Mouse (Mus musculus) adrenal gland, postnatal 14 days (tissue): Measurements from ENCODE around the gene Gm3415. TPM values are rescaled to one million over a fixed set of nuclear protein-coding genes. Genes with fewer than 3 reads are reported as not detected.
"Not testable (repeated sequence)": the region's sequence is repeated elsewhere in the genome, so short reads cannot be mapped to it uniquely, and the experiment has no call there.

Source experiments
- DNase-seq: peaks from one replicate; pipeline ENCODE4 v3.0.0; 2021; ENCODE audit warnings: mixed read lengths
- long read RNA-seq, 2 experiments: library from polyadenylated mRNA; stranded (forward); transcript quantifications; one replicate each; pipeline ENCODE4 v2.0.0; 2021
- total RNA-seq: library from RNA; stranded (reverse); gene quantifications from 2 replicates; pipeline ENCODE4 v1.2.3, GENCODE M21; 2021

Gene Gm3415
- not detected in 2 replicates for total RNA-seq
- long read RNA-seq, experiment 1 = 0 reads
- long read RNA-seq, experiment 2 = 0 reads

- not testable (repeated sequence) for DNase-seq
Measured at GRCm38 (mm10) chr5:146555836-146556235, at the start of gene Gm3415. TSS of gene Gm3415 (plus strand) at chr5:146556136.

- DNase-seq = not testable (repeated sequence)
Measured at GRCm38 (mm10) chr5:146513823-146514222, 42.1 kb upstream of the Gm3415 start, which contains the start of gene Gm3402. TSS of gene Gm3402 (plus strand) at chr5:146514123.

- not testable (repeated sequence) for DNase-seq
Measured at GRCm38 (mm10) chr5:146525501-146525900, 30.4 kb upstream of the Gm3415 start, which contains the start of gene Gm3404. TSS of gene Gm3404 (plus strand) at chr5:146525801.

DNA sequence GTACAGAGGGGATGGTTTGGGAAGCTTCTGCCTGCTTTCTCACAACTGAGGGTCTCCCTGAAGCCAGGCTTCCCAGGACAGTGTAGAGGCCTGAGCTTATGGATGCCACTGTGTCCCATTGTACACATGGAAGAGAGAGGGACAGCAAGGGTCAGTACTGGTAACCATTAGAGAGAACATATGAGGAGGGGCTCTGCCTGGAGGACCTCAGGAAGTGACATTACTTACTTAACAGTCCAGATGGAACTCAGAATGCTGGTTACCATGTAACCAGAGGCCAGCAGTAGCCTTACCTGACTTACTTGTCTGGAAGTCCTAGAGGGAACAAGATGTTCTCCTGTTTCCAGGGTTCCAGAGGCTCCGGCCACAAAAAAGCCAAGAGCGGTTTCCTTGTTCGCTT is 18.6 kb upstream of the Gm3415 start, which contains the start of gene Gm3409:
TSS of gene Gm3409 (plus strand) at position 301 of the 400 bp plus-strand sequence.
- not testable (repeated sequence) for DNase-seq

DNA sequence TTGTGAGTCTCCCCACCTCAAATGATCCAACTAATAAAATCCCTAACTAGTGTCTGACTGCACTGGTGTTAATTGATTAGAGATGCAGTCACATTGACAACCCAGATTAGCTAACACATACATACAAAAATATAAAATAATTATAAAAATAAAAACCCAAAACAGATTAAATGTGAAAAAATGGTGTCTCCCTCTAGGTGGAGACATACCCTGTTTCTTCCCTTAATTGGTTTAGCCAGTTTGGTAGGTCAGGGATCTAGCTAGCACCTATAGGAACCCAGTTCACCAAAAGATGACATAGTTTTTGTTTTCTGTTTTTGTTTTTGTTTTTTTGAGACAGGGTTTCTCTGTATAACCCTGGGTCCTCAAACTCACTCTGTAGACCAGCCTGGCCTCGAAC is 8.3 kb downstream of the Gm3415 start:
- no peak for DNase-seq

DNA sequence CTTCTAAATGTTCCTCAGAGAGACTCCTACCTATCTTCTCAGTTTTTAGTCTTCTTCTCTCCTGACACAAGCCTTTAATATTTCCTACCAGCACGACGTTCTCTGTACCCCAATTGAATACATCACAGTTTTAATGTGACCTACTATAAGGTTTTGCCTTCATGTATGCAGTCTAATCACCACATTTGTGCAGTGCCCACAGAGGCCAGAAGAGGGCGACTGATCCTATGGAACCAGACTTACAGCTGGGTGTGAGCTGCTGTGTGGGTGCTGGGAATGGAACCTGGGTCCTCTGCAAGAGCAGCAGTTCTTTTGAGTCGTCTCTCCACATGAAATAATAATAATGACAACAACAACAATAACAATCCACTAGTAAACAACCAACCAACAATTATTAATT is 11.1 kb downstream of the Gm3415 start:
- DNase-seq = no peak

DNA sequence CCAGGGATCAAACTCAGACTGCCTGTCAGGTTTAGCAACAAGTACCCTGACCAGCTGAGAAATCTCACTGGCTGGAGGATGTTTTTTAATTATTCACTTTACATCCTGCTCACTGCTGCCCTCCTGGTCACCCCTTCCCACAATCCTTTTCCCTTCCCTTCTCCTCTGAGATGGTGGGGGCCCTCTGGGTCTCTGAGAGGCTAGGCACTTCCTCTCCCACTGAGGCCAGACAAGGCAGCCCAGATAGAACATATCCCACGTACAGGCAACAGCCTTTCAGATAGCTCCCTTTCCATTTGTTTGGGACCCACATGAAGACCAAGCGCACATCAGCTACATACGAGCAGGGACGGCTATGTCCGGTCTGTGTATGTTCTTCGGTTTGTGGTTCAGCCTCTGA is 14.2 kb downstream of the Gm3415 start:
- DNase-seq = not testable (repeated sequence)

DNA sequence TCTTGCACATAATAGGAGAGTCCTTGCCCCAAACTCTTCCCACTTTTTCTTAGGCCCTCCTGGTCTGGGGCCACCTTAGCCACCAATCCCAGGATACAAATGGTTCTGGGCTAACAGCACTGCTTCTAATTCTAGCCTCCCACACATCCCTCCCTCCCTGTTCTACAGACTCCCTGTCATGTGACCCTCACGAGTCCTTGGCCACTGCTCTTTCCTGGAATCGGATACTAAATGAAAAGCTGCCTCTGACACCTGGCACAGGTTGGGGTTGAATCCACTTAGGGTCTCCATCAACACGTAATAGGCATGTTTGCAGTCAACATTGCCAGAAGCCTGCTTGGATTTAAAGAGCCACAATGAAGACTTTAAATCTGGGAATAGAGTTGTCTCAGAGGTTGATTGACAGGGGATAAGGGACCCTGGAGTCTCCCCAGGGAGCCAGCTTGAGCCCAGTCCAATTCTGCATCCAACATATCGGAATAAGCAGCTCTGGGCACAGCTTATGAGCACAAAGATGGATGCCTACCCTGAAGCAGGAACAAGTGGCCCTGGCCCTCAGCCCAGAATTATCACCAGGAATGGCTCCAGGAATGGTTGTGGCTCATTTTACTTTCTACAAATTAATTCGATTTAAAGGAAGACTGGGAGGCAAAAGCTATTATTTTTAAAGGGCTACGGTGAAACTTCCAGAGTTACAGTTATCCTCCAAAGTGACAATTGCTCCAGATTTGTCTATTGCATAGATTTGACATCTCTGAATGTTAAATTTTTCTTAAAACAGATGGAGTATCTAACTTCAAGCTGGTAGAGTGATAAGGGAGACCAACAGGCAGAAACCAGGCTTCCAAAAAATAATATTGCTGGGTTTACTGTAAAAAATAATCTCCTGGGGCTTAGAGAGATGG is 16.1 kb downstream of the Gm3415 start:
- DNase-seq = not testable (repeated sequence)

DNA sequence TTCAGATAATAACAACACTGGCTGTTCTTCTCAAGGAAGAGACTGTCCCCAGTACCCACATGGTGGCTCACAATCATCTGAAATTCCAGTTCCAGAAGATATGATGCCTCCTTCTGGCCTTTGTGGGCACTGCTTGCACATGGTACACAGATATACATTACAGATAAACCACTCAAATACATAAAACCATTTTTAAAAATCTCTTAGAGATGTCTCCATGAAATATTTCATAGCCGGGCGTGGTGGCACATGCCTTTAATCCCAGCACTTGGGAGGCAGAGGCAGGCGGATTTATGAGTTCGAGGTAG is 16.8 kb downstream of the Gm3415 start:
- not testable (repeated sequence) for DNase-seq

- no peak for DNase-seq
Measured at GRCm38 (mm10) chr5:146576668-146577067, 20.7 kb downstream of the Gm3415 start.

GRCm38 (mm10) chr5:146584156-146584477 is 28.2 kb downstream of the Gm3415 start:
- DNase-seq = no peak

DNA sequence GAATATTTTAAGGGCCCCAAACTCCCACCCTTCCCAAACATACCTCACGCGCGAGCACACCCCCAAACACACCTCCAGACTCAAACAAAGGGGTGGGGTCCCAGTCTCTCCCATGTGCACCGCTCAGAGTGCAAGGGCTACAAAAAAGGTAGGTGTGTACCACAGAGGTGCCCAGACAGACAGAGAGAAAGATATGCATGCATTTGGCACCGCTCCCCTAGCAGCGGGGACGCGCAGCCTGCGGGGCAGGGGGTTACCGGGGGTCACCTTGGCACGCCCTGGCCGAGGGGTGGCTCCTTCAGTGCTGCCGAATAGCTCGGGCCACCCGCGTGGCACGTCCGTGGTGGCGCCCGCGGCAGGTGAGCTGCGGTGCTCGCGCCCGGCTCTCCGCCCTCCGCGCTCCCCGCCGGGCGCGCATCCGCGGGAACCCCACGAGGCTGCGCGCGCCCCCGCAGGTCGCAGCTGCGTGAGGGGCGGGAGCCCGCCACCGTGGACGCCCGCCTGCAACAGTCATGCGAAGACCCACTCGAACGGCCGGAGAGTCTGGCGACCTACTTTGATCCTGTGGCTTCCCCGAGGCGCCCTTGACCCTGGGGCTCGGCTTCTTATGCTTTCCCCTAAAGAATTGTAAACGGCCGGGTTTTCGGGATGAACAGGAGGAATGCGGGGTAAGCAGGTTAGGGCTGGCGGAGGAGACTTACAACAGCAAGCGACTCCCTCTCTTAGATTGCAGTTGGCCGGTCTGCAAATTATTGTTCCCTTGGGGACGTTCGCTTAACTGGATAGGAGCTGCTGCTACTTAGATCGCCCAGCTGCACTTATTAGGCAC is 28.8 kb downstream of the Gm3415 start, which contains the start of gene Gpr12:
TSS of gene Gpr12 (minus strand) at position 762 of the 829 bp plus-strand sequence.
- DNase-seq = peak; percentile 23

DNA sequence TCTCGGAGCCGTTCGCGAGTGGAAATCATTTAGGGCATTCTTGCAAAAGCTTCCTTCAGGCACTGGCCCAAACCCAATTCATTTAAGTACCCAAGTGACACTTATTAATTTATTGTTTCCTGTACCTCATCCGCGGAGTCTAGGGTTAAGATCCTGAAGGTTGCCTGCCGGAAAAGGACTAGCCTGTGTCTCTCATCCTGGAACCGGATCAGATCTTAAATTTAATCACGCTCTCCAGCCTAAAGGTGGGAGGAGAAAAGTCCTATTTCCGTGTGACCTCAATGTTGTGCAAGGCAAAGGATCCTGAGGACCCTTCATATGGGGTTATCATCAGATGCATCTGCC is 29.3 kb downstream of the Gm3415 start:
- DNase-seq = no peak

GRCm38 (mm10) chr5:146586357-146587070 is 30.6 kb downstream of the Gm3415 start:
- no peak for DNase-seq

GRCm38 (mm10) chr5:146590987-146591386 is 35.1 kb downstream of the Gm3415 start:
- DNase-seq = peak; percentile 11

GRCm38 (mm10) chr5:146591636-146592035 is 35.7 kb downstream of the Gm3415 start:
- DNase-seq = no peak

DNA sequence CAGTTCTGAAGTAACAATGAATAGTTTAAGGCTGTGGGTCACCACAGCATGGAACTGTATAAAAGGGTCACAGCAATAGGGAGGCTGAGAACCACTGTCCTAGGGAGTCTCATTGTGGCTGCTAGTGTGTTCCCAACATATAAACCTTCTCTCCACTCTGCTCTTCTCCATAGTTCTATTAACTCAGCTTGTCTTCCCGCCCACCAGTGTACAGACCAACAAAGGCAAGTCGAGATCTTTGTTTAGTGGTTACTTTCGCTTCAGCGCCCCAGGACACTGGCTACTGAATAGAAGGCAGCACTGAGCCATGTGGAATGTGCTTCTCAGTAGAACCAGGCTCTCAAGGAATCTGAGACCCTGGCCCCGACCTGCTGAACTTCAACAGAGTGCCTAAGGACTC is 36.6 kb downstream of the Gm3415 start:
- DNase-seq = no peak

- DNase-seq = no peak
Measured at GRCm38 (mm10) chr5:146596612-146597502, 40.9 kb downstream of the Gm3415 start.

DNA sequence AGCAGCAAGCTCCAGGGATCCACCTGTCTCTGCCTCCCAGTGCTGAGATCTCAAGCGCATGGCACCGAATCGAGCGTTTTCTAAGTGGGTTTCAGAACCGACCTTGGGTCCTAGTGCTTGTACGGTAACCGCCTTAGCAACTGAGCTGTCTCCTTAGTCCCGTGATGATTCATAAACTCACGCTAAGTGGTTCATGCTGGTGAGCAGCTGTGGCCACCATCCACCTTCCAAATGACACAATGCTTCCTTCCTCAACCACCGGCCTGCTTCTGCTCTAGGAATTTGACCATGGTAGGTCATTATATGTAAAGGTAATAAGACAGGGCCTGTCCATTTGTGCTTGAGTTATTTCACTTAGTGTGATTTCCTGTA is 41.6 kb downstream of the Gm3415 start:
- DNase-seq = no peak

GRCm38 (mm10) chr5:146598215-146599119 is 42.5 kb downstream of the Gm3415 start:
- DNase-seq = no peak
